Mouse (Mus musculus): ENCODE measurements around the gene Lpp.

DNA sequence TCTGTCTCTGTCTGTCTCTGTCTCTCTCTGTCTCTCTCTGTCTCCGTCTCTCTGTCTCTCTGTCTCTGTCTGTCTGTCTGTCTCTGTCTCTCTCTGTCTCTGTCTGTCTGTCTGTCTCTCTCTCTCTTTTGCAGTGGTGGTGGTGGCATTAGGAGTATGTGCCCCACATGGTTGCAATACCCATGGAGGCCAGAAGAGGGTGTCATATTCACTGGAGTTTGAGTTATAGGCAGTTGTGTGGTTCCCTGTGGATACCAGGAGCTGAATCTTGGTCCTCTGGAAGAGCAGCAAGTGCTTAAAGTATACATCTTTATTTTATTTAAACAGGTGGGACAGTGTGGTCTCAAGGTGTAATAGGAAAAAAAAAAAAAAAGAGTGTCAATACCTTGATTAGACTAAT, 41.5 kb upstream of the Lpp start:
- TF ChIP-seq CTCF (IDR thresholded peaks at IDR 0.05; ENCODE audit: low read depth, low read length) (no peak), TAL1 (conservative IDR thresholded peaks at IDR 0.05; ENCODE audit: low read depth, low read length) (no peak)
